Mouse (Mus musculus): ENCODE measurements around the gene Cptp.

GRCm38 (mm10) chr4:155893212-155893690 lies 24.0 kb upstream of the Cptp start:
- TF ChIP-seq CTCF (IDR thresholded peaks at IDR 0.05; ENCODE audit: control insufficient read depth, insufficient read depth, low read length) = no peak
- TF ChIP-seq POLR2A (IDR thresholded peaks at IDR 0.05; ENCODE audit: borderline replicate concordance, control insufficient read depth, low read depth, low read length) = no peak

Measured in bone marrow, adult 2 months (tissue).